Mouse (Mus musculus) CD4-positive, CD25-positive, alpha-beta regulatory T cell (primary cell): ENCODE results near the gene Cd151. TPM values are rescaled to one million over a fixed set of nuclear protein-coding genes. Genes with fewer than 3 reads are reported as not detected.

Source experiments
- polyA plus RNA-seq: library from polyadenylated mRNA; unstranded; fragments of 100-300 nt; shearing (Covaris generic); gene quantifications from one replicate; pipeline ENCODE4 v1.2.1, GENCODE M21; 2017

The Cd151 gene
- polyA plus RNA-seq = 9.0 TPM

DNA sequence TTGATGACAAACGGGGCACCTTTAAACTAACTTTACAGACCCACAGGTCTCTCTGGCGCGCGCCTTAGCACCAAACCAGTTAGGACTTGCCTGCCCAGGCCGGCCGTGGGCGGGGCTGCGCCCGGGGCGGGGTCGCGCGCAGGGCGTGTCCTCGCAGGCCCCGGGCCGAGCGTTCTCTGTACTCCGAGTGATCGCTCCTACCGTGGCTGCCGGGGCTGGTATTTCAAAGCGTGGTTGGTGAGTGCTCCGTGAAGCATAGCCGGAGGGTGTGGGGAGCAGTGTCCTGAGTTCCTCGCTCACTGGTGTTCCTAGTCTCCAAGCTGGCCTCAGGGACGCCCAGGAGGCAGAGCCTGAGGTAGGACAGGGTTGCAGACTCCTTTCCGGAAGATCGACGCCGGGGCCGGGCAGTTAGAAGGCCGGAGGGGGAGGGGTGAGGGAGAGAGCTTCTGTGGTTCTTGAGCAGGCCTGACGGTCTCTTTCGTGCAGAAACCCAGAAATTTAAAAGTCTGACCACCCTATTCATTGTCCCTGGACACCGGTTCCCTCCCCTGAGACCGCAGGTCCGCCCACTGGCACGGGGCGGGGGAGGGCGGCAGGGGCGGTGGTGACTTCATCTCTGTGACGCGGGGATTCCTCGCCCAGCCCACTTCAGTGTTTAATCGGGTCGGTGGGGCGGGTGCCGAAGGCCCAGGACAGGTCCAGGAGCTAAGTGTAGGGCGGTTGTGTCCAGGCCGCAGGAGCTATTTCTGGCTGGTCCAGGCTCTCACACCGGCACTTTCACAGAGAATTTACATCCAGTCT is at the start of gene Cd151:
TSS of gene Cd151 (plus strand) at position 163 of the 801 bp plus-strand sequence.

GRCm38 (mm10) chr7:141429310-141429709 is 37.9 kb upstream of the Cd151 start, which contains the start of gene Cend1:
Gene Cend1 (minus strand): TSS chr7:141429491.

GRCm38 (mm10) chr7:141437178-141438120 is 29.7 kb upstream of the Cd151 start, which contains the start of gene Slc25a22:
Gene Slc25a22 (minus strand): TSS chr7:141437892.

GRCm38 (mm10) chr7:141443828-141444237 is 23.4 kb upstream of the Cd151 start, which contains the start of gene Pidd1:
Gene Pidd1 (minus strand): TSS chr7:141444025.

DNA sequence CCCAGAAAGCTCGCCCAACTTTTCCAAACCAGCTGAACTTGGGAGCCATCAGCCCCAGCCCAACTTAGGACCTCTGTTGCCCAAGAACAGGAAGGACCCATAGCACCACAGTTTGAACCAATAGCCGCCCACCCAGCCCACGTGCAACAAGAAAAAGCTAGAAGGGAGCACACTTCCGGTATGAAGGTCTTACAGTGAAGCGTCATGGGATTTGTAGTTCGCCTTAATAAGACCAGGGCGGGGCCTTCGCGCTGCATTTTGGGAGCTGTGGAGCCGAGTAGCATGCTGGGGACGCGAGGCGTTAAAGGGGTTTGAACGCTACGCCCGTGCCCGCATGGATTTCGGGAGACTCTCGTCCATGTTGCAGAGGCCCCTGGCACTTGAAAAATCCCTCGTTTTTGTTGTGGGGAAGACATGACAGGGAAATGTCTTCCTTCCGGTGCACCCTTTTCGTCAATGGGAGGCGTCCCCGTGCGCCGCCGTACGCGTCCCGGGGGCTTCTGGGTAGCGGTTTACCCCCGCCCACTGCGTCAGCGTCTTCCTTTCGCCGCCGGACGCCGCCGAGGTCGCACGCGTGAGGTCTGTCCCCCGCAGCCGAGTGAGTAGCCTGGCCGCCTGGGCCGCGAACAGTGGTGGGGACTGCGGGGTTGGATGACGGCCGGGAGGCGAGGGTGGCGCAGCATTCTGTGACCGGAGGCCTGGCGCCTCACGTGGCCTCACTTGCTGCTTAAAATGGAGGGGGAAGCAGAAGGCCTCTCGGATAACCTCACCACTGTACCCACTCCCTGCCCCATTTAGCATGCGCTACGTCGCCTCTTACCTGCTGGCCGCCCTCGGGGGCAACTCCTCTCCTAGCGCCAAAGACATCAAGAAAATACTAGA is 19.8 kb upstream of the Cd151 start, which contains the start of gene Rplp2:
TSS of gene Rplp2 (plus strand) at position 261 of the 882 bp plus-strand sequence.

DNA sequence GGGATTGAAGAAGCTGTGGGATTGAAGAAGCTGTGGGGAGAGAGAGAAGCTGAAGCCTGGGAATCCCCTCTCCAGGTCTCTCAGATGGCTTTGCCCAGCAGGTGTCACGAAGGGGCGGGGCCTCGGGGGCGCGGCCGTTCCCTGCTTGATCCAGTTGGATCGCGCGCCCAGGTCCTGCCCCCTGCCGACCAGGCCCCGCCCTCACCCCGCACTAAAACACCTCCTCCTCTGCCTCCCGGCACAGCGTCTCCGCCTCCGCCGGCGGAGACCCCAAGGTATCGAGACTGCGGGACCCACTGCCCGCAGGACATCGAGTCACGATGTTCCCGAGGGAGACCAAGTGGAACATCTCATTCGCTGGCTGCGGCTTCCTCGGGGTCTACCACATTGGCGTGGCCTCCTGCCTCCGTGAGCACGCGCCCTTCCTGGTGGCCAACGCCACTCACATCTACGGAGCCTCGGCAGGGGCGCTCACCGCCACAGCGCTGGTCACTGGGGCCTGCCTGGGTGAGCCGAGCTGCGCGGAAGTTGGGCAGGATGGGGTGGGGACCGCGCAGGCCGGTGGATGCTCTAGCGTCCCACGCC is 12.1 kb upstream of the Cd151 start, which contains the start of gene Pnpla2:
TSS of gene Pnpla2 (plus strand) at position 232 of the 585 bp plus-strand sequence.

DNA sequence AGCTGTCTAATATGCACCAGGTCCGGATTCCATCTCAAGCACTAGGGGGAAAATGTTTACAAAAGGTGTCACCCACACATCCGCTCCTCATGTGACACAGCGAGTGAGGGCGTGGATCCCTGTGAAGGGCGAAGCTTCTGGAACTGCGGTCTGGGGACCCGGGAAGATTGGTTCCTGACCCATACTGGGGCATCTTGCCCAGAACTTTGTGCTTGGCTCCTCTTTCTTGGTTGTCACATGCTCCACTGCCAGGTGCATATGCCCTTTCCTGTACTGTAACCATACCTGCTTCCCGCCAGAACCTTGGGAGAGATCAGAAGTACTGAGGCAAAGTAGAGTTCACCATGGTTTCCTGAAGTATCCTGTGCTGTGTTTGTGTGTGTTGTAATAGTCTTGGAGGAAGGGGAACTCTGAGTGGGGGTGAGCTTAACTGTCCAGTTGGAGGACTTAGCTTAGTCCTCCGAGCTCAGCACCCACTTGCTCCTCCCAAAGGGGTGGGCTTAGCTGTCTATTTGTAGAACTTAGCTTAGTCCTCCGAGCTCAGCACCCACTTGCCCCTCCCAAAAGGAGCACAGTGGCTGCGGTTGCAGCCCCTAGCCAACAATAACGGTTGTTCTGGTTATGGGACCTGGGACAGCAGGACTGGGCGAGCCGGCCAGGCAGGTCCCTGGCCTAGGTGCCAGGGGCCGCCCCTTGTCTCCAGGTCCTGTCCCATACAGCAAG is 6.6 kb upstream of the Cd151 start, which contains the start of gene Cracr2b:
TSS of gene Cracr2b (plus strand) at position 704 of the 723 bp plus-strand sequence.

GRCm38 (mm10) chr7:141475011-141475804 is 8.0 kb downstream of the Cd151 start, which contains the start of the genes Polr2l and Tspan4:
Gene Polr2l (minus strand): TSS chr7:141475132.
Gene Tspan4 (plus strand): TSS chr7:141475240.

Other genes starting within 250 kb of the Cd151 start
- 99.1 TPM for gene Phrf1, start 238.6 kb upstream of the Cd151 start, polyA plus RNA-seq
- 129 TPM for gene Irf7, start 200.9 kb upstream of the Cd151 start, polyA plus RNA-seq
- not detected for gene Cdhr5, start 190.6 kb upstream of the Cd151 start, polyA plus RNA-seq
- gene Sct, start 188.3 kb upstream of the Cd151 start, polyA plus RNA-seq = not detected
- gene Drd4, start 175.4 kb upstream of the Cd151 start, polyA plus RNA-seq = not detected
- gene Deaf1, start 139.7 kb upstream of the Cd151 start, polyA plus RNA-seq = 71.1 TPM
- gene Tmem80, start 139.7 kb upstream of the Cd151 start, polyA plus RNA-seq = 49.0 TPM
- 0.06 TPM for gene Eps8l2, start 128.5 kb upstream of the Cd151 start, polyA plus RNA-seq
- gene Taldo1, start 75.2 kb upstream of the Cd151 start, polyA plus RNA-seq = 309 TPM
- gene Gatd1, start 53.3 kb upstream of the Cd151 start, polyA plus RNA-seq = 82.3 TPM
- 0.37 TPM for gene Cend1, start 37.9 kb upstream of the Cd151 start, polyA plus RNA-seq
- gene Slc25a22, start 29.5 kb upstream of the Cd151 start, polyA plus RNA-seq = 75.9 TPM
- 12.2 TPM for gene Pidd1, start 23.4 kb upstream of the Cd151 start, polyA plus RNA-seq
- 1,397 TPM for gene Rplp2, start 20.0 kb upstream of the Cd151 start, polyA plus RNA-seq
- 75.2 TPM for gene Pnpla2, start 12.2 kb upstream of the Cd151 start, polyA plus RNA-seq
- not detected for gene Cracr2b, start 6.3 kb upstream of the Cd151 start, polyA plus RNA-seq
- gene Polr2l, start 7.7 kb downstream of the Cd151 start, polyA plus RNA-seq = 28.5 TPM
- 1.9 TPM for gene Tspan4, start 7.8 kb downstream of the Cd151 start, polyA plus RNA-seq
- gene Chid1, start 72.5 kb downstream of the Cd151 start, polyA plus RNA-seq = 22.6 TPM
- gene Ap2a2, start 94.8 kb downstream of the Cd151 start, polyA plus RNA-seq = 55.7 TPM
- not detected for gene Muc6, start 187.9 kb downstream of the Cd151 start, polyA plus RNA-seq
- not detected for gene Muc2, start 222.9 kb downstream of the Cd151 start, polyA plus RNA-seq